Mouse (Mus musculus) v-Abl transformed pro-B cells (cell line): ENCODE measurements around the gene Mfsd4b4.
"Not testable (repeated sequence)": the region's sequence is repeated elsewhere in the genome, so short reads cannot be mapped to it uniquely, and the experiment has no call there.

Experiments used
- in situ Hi-C, 2 experiments: fragments of 400-800 bp; cut with MboI; formaldehyde crosslinking; loops; one replicate each; pipeline ENCODE4 v1.15.1; 2025; ENCODE audit not compliant: unreplicated experiment in 2 of 2

Gene Mfsd4b4

DNA sequence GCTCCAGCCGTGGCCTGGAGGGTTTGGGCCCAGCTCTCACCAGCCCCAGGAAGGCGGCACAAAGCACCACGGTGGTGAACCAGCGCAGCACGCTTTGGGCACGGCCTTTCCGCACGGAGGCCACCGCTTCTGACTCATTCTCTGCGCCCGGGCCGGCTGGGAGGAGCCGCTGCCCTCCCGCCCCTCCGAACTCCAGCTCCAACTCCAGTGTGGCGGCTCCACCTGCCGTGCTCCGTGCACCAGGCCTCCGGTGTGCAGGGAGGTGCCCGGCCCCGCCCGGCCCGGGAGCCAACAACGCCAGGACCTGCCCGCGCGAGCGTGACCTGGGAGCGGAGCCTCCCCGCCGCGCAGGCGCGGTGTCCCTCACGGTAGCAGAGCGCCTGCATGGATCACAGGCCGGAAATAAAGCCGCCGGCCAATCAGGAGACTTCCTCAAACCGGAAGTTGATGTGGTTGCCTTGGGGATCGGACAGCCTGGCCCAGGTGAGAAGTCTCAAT lies at the start of gene Mfsd4b4:
Mfsd4b4 (minus strand) TSS at position 365 of the 498 bp plus-strand sequence.
- in situ Hi-C loops = no loop called here

DNA sequence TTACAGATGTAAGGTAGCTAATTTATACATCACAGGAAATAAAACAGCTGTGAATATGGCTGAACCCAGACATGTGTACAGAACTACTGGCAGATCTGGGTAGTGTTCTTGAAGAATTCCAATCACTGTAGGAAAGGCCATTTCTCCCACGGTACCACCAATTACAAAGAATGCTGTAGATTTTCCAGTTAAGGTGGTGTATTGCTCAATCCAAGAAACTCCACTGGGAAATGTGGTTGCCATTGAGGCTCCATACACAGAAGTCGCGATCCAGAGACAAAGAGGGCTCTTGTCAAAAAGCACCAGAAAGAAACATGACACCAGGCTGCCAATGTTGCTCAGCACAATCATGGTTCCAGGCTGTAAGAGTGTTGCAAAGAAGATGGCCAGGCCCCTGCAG lies 48.2 kb upstream of the Mfsd4b4 start:
- in situ Hi-C loops = not testable (repeated sequence)

DNA sequence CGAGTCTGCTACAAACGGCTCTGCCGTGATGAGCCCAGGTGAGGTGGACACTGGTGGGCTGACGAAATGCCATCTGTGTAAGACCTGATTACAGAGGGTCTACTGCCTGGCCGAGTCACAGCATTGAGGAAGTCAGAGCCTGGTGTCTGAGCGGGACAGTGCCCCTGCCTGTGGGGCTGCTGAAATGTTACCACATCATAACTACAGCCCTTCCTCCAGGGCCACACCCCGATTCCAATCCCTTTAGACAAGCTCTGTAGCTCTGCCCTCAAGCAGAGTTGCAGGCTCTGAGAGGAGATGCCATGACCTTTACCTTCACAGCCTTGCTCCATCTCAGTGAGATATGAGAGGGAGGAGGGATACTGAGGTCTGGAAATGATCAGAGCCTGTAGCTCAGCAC lies 37.5 kb upstream of the Mfsd4b4 start:
- in situ Hi-C loops = no loop called here

DNA sequence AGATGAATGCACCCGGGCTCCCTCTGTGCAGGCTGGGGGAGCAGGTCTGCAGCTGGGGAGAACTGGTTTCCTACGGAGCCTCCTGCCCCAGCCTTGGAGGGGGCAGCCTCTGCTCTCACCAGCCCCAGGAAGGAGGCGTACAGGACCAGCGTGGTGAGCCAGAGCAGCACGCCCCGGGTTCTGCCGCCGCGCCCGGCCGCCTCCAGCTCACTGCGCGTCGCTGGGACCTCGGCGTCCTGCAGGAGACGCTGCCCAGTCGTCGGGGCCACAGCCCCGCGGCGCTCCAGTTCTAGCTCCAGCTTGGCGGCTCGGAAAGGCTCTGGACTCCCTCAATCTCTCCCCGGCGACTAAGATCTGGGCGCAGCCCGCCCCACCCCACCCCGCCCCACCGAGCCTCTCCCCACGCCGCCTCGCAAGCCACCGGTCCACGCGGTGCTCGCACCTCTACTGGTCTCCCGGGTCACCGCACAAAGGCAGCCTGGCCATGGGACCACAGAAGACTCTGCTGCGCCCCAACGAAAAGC lies 27.6 kb upstream of the Mfsd4b4 start, which contains the start of gene Mfsd4b2:
Mfsd4b2 (minus strand) TSS at position 308 of the 524 bp plus-strand sequence.
- in situ Hi-C loops = no loop called here

DNA sequence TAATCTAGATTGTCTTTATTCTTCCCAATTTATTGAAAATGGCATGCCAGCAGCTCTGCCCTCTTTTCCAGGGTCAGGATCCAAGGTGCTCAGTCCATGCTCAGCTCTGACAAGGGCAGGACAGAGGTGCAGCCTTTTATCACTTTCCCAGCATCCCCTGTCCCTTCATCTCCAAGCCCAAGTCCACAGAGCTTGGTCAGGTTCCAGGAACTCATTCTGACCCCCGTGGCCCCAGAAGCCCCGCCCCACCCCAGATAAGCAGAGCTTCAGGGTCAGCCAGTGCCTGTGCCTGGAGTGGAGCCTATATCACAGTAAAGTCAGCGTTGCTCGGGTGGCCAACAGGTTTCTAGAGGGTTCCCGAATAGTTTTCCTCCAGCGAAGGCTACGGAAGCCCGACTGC lies 25.5 kb upstream of the Mfsd4b4 start:
- in situ Hi-C loops = not testable (repeated sequence)

DNA sequence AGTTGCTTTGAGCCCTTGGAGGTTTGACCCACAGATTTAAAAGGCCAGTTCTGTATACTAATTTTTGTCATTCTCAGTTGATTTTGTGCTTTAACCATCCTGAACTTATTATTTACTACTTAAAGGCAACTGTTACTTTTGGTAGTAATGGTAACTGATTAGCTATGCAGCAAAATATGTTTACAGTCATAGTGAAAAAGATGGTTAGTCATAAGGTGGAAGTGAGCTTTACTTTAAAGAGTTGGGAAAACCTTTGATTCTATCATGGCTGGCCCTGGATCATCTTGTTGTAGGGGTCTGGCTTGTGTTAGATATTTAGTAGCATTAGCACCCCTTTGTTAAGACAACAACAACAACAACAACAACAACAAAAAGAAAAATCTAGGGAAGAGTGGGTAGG lies 13.6 kb upstream of the Mfsd4b4 start:
- in situ Hi-C loops = no loop called here

DNA sequence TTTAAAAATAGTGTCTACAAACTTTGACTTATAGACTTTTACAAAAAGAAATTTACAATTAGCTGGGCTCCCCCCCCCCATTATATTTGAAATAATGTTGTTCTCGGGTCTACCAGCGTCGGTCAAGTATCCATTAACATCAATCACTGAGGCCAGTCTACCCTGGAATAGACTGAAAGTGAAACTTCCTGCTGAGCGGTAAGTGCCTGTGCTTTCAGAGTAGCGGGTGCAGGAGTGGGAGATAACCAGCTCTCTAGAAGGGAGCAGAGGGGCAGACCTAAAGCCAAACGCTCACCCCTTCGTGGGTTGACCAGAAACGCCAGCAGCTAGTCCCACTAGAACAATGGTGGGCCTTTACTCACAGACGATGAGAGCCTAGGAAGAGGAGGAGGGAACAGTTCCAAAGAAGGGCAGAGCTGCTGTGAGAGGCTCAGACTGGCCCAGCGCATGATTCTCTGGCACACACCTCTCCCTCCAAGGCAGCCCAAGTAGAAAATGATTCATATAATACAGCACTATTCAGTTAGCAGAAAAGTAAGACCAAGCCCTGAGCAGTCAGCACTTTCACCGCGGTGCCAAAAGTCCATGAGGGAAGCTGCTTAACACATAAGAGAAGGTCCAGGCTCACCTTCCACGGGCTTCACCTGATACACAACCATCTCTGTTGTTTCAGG lies 9.9 kb upstream of the Mfsd4b4 start:
- in situ Hi-C loops = no loop called here

DNA sequence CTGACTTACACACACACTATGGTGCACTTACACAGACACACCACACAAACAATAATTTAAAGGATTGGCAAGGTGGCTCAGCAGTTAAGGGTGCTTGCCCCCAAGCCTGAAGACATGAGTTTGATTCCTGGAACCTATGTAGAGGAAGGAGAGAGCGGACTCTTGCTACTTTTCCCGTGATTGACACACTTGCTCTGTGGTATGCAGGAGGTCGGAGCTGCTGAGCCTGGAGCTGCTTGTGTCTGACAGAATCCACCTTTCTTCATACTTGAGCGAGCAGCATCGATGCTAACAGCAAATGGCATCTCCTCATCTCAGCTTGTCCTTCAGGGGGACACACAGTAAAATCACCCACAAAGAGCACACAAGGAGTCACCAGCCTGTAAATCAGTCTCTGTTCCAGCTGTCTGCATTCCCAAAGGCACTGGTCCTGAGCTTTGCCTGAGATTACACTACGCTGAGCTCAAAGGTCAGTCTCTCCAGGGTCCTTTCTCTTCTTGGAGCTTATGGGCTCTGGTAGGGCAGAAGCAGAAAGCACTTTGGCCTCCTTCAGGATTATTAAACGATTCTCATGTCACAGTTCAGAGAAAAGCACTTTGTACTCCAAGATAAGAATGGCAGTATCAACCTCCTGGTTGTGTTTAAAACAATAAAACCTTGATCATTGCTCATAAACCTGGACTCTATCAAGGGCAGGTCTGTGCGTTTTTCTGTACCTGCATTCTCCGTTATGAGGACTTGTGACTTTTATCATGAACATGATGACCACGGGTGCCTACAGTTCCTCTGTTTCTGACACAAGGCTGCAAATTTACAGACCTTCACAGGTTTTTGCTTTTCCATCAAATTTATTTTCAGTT lies 8.0 kb upstream of the Mfsd4b4 start:
- in situ Hi-C loops = no loop called here

DNA sequence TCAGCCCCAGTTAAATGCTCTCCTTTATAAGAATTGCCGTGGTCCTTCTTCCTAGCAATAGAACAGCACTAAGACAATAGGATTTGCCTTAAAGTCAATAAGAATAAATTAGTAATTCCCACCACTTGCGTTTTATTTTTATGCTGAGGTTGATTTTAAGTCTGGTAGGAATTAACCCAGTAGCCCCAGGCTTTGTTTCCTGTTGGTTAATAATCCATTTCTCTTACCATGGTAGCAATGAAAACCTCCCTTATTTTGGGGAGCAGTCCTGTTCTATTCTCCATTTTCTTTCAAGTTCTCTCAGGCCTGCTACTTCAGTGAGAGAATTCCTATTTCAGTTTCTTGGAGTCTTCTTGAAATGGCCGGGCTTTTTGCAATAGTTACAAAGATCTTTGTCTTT lies 5.2 kb upstream of the Mfsd4b4 start:
- in situ Hi-C loops = no loop called here

DNA sequence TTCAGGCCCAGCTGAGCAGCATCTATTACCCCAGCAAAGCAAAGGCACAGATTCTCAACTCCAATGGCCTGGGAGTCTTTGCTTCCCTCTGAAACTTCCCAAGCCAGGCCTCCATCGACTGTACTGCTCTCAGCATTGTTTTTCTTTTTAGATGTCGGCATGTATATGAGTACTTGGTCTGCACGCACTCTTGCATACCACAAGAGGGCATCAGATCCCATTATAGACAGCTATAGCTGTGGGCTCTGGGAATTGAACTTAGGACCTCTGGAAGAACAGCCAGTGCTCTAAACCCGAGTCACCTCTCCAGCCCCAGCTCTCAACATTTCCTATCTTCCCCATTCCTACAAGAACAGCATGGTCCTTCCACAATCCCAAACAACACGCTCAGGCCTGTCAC lies 2.5 kb downstream of the Mfsd4b4 start:
- in situ Hi-C loops = no loop called here

DNA sequence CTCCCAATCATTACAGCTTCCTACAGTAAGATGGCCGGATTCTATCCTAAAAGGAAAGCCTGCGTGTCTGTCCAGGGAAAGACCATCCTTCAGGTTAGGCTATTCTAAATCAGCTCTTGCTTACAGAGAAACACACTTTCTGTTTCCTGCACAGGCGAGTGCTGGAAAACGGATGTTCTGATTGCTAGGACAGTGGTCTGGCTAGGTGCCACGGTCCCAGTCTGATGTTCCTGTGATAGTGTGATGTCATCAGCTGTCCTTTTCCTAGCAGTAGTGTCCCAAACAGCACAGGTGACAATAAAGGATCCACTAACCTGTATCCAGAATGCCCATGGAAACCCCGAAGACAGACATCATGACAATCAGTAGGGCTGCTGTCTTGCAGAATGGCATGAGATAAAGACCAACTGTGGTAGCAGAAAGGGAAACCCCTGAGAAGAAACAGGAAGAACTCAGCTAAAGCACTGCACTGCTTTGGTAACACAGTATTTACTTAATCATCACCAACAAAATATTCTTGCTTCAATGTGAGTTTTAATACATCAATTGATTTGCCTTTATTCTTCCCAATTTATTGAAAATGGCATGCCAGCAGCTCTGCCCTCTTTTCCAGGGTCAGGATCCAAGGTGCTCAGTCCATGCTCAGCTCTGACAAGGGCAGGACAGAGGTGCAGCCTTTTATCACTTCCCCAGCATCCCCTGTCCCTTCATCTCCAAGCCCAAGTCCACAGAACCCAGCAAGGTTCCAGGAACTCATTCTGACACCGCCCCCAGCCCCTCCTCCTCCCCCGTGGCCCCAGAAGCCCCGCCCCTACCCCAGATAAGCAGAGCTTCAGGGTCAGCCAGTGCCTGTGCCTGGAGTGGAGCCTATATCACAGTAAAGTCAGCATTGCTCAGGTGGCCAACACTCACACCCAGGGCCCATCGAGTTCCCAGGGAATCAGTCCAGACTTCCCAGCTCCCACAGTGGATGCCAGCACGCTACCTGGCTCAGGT lies 5.0 kb downstream of the Mfsd4b4 start:
- in situ Hi-C loops = no loop called here

DNA sequence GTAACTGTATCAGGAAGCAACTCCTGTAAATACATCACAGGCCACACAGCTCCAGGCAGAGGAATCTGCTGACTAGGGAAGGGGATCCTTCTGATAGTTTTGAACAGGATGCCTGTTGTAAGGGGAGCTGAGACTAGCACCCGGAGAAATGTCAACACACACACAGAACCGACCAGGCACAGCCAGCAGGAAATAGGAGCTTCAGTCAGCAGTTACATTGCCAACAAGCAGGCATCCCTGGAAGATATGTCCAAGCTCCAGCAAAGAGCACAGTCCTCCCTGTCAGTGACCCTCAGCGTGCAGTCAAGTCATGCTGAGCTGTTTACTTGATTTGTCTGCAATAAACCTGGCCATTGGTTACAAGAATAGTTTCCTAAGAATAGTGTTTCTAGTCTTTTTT lies 10.4 kb downstream of the Mfsd4b4 start:
- in situ Hi-C loops = no loop called here

DNA sequence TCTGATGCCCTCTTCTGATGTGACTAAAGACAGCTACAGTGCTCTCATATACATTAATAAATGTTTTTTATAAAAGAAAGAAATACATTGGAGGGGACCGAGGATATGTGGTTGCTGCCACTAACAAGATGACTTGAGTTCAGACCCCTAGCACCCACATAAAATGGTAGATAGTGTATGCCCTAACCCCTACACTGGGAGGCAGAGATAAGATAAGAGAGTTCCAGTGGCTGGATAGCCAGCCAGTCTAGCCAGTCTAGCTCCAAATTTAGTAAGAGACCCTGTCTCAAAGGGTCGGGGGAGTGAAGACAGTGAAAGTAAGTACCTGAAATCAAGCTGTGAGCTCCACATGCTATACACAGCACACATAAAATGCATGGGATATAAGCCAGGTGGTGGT lies 33.5 kb downstream of the Mfsd4b4 start:
- in situ Hi-C loops = no loop called here

DNA sequence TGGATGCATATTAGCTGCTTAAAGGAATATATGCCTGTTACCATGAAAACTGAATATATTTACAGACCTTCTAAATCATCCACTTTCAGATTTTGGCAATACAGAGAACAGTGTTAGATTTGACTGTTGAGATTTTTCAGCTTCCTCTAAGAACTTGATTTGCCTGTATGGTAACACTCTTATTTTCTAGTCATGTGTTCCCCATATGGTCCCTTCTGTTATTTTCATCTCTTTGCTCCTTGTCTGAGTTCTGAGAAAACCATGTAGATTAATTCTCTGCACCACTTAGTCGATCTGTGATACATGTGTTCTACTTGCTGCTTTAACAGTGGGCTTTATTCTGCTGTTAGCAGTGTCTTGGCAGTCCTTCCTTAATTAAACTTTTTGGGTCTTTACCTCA lies 56.4 kb downstream of the Mfsd4b4 start:
- in situ Hi-C loops = no loop called here
